ENCODE assay signal across 9 mouse cellular contexts in genomic region chr4:133281951-133282481, GRCm38 (mm10). TPM values are rescaled to one million over a fixed set of nuclear protein-coding genes. Genes with fewer than 3 reads are reported as not detected.
DNase-seq lines count a peak whose midpoint lies in the region; ATAC-seq lines count a peak whose summit lies in the region.
"Had no signal": no experiment of that assay in that cellular context is flagged by ENCODE, and none has a peak within 500 bp of the region (broad histone marks: within the 10 kb centered on the region; RNA-seq: fewer than 3 reads in every experiment).

No protein-coding gene starts in this region.

- intact Hi-C loops in heart, postnatal 36 days (cut with DNase I): no loop called here

- peak overlapping the region; percentile 16 for H3K4me2 ChIP-seq in embryonic facial prominence, embryonic 14.5 days (ENCODE audit: low read depth, low read length)
- no peak overlapping the region for H3K4me2 ChIP-seq in limb, embryonic 15.5 days

- no peaks in the 10 kb centered on the region for H3K36me3 ChIP-seq in heart, embryonic 10.5 days
- H3K36me3 ChIP-seq in embryonic facial prominence, embryonic 14.5 days (ENCODE audit: control insufficient read depth, insufficient read depth, low read length): no peaks in the 10 kb centered on the region
- H3K36me3 ChIP-seq in limb, embryonic 15.5 days: no peaks in the 10 kb centered on the region

- peak overlapping the region; percentile 45; the same call in 1 of the 2 replicates for H3K9ac ChIP-seq in embryonic facial prominence, embryonic 14.5 days (ENCODE audit: low read depth, low read length)
- H3K9ac ChIP-seq in limb, embryonic 15.5 days: peak overlapping the region; percentile 10; the same call in 1 of the 2 replicates
- H3K9ac ChIP-seq: liver, embryonic 14.5 days had no signal

- no peaks in the 10 kb centered on the region for H3K9me3 ChIP-seq in heart, embryonic 10.5 days
- H3K9me3 ChIP-seq in embryonic facial prominence, embryonic 14.5 days (ENCODE audit: control insufficient read depth, low read length): no peaks in the 10 kb centered on the region
- H3K9me3 ChIP-seq in limb, embryonic 15.5 days: no peaks in the 10 kb centered on the region

- H3K4me3 ChIP-seq in heart, embryonic 10.5 days: peak overlapping the region; percentile 43
- H3K4me3 ChIP-seq in embryonic facial prominence, embryonic 14.5 days (ENCODE audit: low read depth, low read length): no peak overlapping the region
- no peak overlapping the region for H3K4me3 ChIP-seq in limb, embryonic 15.5 days

- WGBS in heart, embryonic 10.5 days: 7% methylated on average over 5 of the region's 5 CpGs
- 15% methylated on average over 5 of the region's 5 CpGs for WGBS in embryonic facial prominence, embryonic 14.5 days
- WGBS in limb, embryonic 15.5 days: 15% methylated on average over 5 of the region's 5 CpGs

- H3K4me1 ChIP-seq in heart, embryonic 10.5 days: peaks cover 53% of the 10 kb centered on the region
- peaks cover 31% of the 10 kb centered on the region for H3K4me1 ChIP-seq in embryonic facial prominence, embryonic 14.5 days (ENCODE audit: control insufficient read depth, insufficient read depth, low read length)
- peaks cover 27% of the 10 kb centered on the region for H3K4me1 ChIP-seq in limb, embryonic 15.5 days

- DNase-seq in heart, embryonic 10.5 days (ENCODE audit: low spot score): no peak
- DNase-seq in heart, postnatal 36 days: no peak
- peak; percentile 29 for DNase-seq in 3T3-L1 (ENCODE audit: low read depth, low spot score)
- DNase-seq in embryonic facial prominence, embryonic 14.5 days (ENCODE audit: low spot score): peak; percentile 86
- no peak for DNase-seq in ovary, adult 18-20 months (ENCODE audit: low spot score)
- no peak for DNase-seq in spleen, postnatal 14 days (ENCODE audit: low spot score in 2 of 2)
- no peak for DNase-seq in right cerebral cortex, adult 2 months (ENCODE audit: low spot score in 2 of 2)

- no peaks in the 10 kb centered on the region for H3K27me3 ChIP-seq in heart, embryonic 10.5 days (ENCODE audit: insufficient read depth, poor library complexity, severe bottlenecking)
- no peaks in the 10 kb centered on the region for H3K27me3 ChIP-seq in embryonic facial prominence, embryonic 14.5 days (replicated peaks; ENCODE audit: control insufficient read depth, insufficient read depth, low read length)
- H3K27me3 ChIP-seq in limb, embryonic 15.5 days: no peaks in the 10 kb centered on the region

- H3K27ac ChIP-seq in heart, embryonic 10.5 days: peak overlapping the region; percentile 92
- H3K27ac ChIP-seq in embryonic facial prominence, embryonic 14.5 days (replicated peaks; ENCODE audit: low read depth, low read length): peak overlapping the region; percentile 89
- H3K27ac ChIP-seq in limb, embryonic 15.5 days: peak overlapping the region; percentile 81
- H3K27ac ChIP-seq: liver, embryonic 14.5 days had no signal

- ATAC-seq in embryonic facial prominence, embryonic 14.5 days (ENCODE audit: low read depth): peak; percentile 41
- ATAC-seq in limb, embryonic 15.5 days (ENCODE audit: insufficient number of reproducible peaks, low FRiP score, low TSS enrichment, low read depth): peak; percentile 26; the same call in 1 of the 2 replicates

RNA-seq across cellular contexts. Expression of gene Tmem222, which starts 4.4 kb away (rescaled TPM):
- 66.8 and 75.2 TPM in 2 replicates for polyA plus RNA-seq in heart, embryonic 10.5 days (2016; fragmentation: Nextera tagmentation; extraction: Ambion mirVana)
- 10 to 100 TPM; 30.6 to 30.7 TPM for total RNA-seq in heart, postnatal 36 days (2021)
- 68.3 and 80.7 TPM in 2 replicates for polyA plus RNA-seq in embryonic facial prominence, embryonic 14.5 days (2014; fragmentation: Nextera tagmentation; extraction: Ambion mirVana)
- polyA plus RNA-seq in limb, embryonic 15.5 days (2015; fragmentation: Nextera tagmentation; extraction: Ambion mirVana): 81.6 and 82.7 TPM in 2 replicates

RNA-seq across cellular contexts. Expression of gene Sytl1, which starts 19.1 kb away (rescaled TPM):
- polyA plus RNA-seq in heart, embryonic 10.5 days (2016; fragmentation: Nextera tagmentation; extraction: Ambion mirVana): 0.28 and 0.60 TPM in 2 replicates
- 1 to 10 TPM in 1 of 2 experiments, under 1 TPM in 1; 0.50 to 1.5 TPM for total RNA-seq in heart, postnatal 36 days (2021)
- 11.0 and 11.5 TPM in 2 replicates for polyA plus RNA-seq in embryonic facial prominence, embryonic 14.5 days (2014; fragmentation: Nextera tagmentation; extraction: Ambion mirVana)
- 54.1 and 57.4 TPM in 2 replicates for polyA plus RNA-seq in limb, embryonic 15.5 days (2015; fragmentation: Nextera tagmentation; extraction: Ambion mirVana)

RNA-seq across cellular contexts. Expression of gene Map3k6, which starts 41.4 kb away (rescaled TPM):
- 2.5 and 3.4 TPM in 2 replicates for polyA plus RNA-seq in heart, embryonic 10.5 days (2016; fragmentation: Nextera tagmentation; extraction: Ambion mirVana)
- 10 to 100 TPM; 15.5 to 20.1 TPM for total RNA-seq in heart, postnatal 36 days (2021)
- 6.0 and 7.9 TPM in 2 replicates for polyA plus RNA-seq in embryonic facial prominence, embryonic 14.5 days (2014; fragmentation: Nextera tagmentation; extraction: Ambion mirVana)
- 21.3 and 21.4 TPM in 2 replicates for polyA plus RNA-seq in limb, embryonic 15.5 days (2015; fragmentation: Nextera tagmentation; extraction: Ambion mirVana)

Comparison
In these comparisons a context has a peak if more than half of its experiments do, and no peak if none do; other contexts are left out.
1. DNase-seq: peak in 3T3-L1 (single experiment) and embryonic facial prominence, embryonic 14.5 days (single experiment); none in heart, embryonic 10.5 days (single experiment), heart, postnatal 36 days (0 of 2), ovary, adult 18-20 months (single experiment), spleen, postnatal 14 days (0 of 2) and right cerebral cortex, adult 2 months (0 of 2).
2. Peak in every context shown above with its lines, with median percentiles within 50 percentile points of each other: H3K27ac ChIP-seq.